Mouse (Mus musculus): ENCODE measurements at regions not wholly inside any gene's neighbourhood (a gene's known extent, or its start where the extent isn't known, plus 50 kb on each side); places are given as distances from the start of the nearest gene placed in this dataset.
A peak's percentile ranks its signal among the peaks of the same experiment; 100 is the strongest.

- no peak for TF ChIP-seq POLR2A (IDR thresholded peaks at IDR 0.05; ENCODE audit: borderline replicate concordance, extremely low read depth, insufficient read depth, insufficient read length, poor library complexity, severe bottlenecking)
- no peak for TF ChIP-seq CTCF (IDR thresholded peaks at IDR 0.05; ENCODE audit: borderline replicate concordance, extremely low read depth, insufficient read depth, insufficient read length)
Observed at GRCm38 (mm10) chr12:39831079-39831478, 206.7 kb downstream of the Arl4a start.

GRCm38 (mm10) chr12:39830530-39830929 is 207.3 kb downstream of the Arl4a start:
- DNase-seq (ENCODE audit: low read depth): peak; percentile 39
- TF ChIP-seq POLR2A (IDR thresholded peaks at IDR 0.05; ENCODE audit: borderline replicate concordance, extremely low read depth, insufficient read depth, insufficient read length, poor library complexity, severe bottlenecking) (no peak), CTCF (IDR thresholded peaks at IDR 0.05; ENCODE audit: borderline replicate concordance, extremely low read depth, insufficient read depth, insufficient read length) (no peak)

More at GRCm38 (mm10) chr12:39831079-39831478, 206.7 kb downstream of the Arl4a start:
- peak; percentile 8 for DNase-seq (ENCODE audit: low read depth)

GRCm38 (mm10) chr12:39822671-39823070 is 215.2 kb downstream of the Arl4a start:
- TF ChIP-seq POLR2A (IDR thresholded peaks at IDR 0.05; ENCODE audit: borderline replicate concordance, extremely low read depth, insufficient read depth, insufficient read length, poor library complexity, severe bottlenecking): no peak
- no peak for TF ChIP-seq CTCF (IDR thresholded peaks at IDR 0.05; ENCODE audit: borderline replicate concordance, extremely low read depth, insufficient read depth, insufficient read length)
- DNase-seq (ENCODE audit: low read depth): no peak

- DNase-seq (ENCODE audit: low read depth): peak; percentile 30
- TF ChIP-seq POLR2A (IDR thresholded peaks at IDR 0.05; ENCODE audit: borderline replicate concordance, extremely low read depth, insufficient read depth, insufficient read length, poor library complexity, severe bottlenecking): no peak
- no peak for TF ChIP-seq CTCF (IDR thresholded peaks at IDR 0.05; ENCODE audit: borderline replicate concordance, extremely low read depth, insufficient read depth, insufficient read length)
Observed at GRCm38 (mm10) chr12:39801536-39801935, 236.3 kb downstream of the Arl4a start.

- DNase-seq (ENCODE audit: low read depth): peak; percentile 43
- TF ChIP-seq POLR2A (IDR thresholded peaks at IDR 0.05; ENCODE audit: borderline replicate concordance, extremely low read depth, insufficient read depth, insufficient read length, poor library complexity, severe bottlenecking): no peak
- no peak for TF ChIP-seq CTCF (IDR thresholded peaks at IDR 0.05; ENCODE audit: borderline replicate concordance, extremely low read depth, insufficient read depth, insufficient read length)
Observed at GRCm38 (mm10) chr12:39797843-39798242, 240.0 kb downstream of the Arl4a start.

GRCm38 (mm10) chr12:39796939-39797338 is 240.9 kb downstream of the Arl4a start:
- peak; percentile 34 for DNase-seq (ENCODE audit: low read depth)
- no peak for TF ChIP-seq CTCF (IDR thresholded peaks at IDR 0.05; ENCODE audit: borderline replicate concordance, extremely low read depth, insufficient read depth, insufficient read length)
- TF ChIP-seq POLR2A (IDR thresholded peaks at IDR 0.05; ENCODE audit: borderline replicate concordance, extremely low read depth, insufficient read depth, insufficient read length, poor library complexity, severe bottlenecking): no peak

- TF ChIP-seq CTCF (IDR thresholded peaks at IDR 0.05; ENCODE audit: borderline replicate concordance, extremely low read depth, insufficient read depth, insufficient read length) (no peak), POLR2A (IDR thresholded peaks at IDR 0.05; ENCODE audit: borderline replicate concordance, extremely low read depth, insufficient read depth, insufficient read length, poor library complexity, severe bottlenecking) (no peak)
- no peak for DNase-seq (ENCODE audit: low read depth)
Observed at GRCm38 (mm10) chr12:39785026-39785425, 252.8 kb downstream of the Arl4a start.

GRCm38 (mm10) chr12:39784532-39784931 is 253.3 kb downstream of the Arl4a start:
- TF ChIP-seq CTCF (IDR thresholded peaks at IDR 0.05; ENCODE audit: borderline replicate concordance, extremely low read depth, insufficient read depth, insufficient read length) (no peak), POLR2A (IDR thresholded peaks at IDR 0.05; ENCODE audit: borderline replicate concordance, extremely low read depth, insufficient read depth, insufficient read length, poor library complexity, severe bottlenecking) (no peak)
- no peak for DNase-seq (ENCODE audit: low read depth)

- TF ChIP-seq POLR2A (IDR thresholded peaks at IDR 0.05; ENCODE audit: borderline replicate concordance, extremely low read depth, insufficient read depth, insufficient read length, poor library complexity, severe bottlenecking) (no peak), CTCF (IDR thresholded peaks at IDR 0.05; ENCODE audit: borderline replicate concordance, extremely low read depth, insufficient read depth, insufficient read length) (no peak)
- no peak for DNase-seq (ENCODE audit: low read depth)
Observed at GRCm38 (mm10) chr12:39776173-39776572, 261.7 kb downstream of the Arl4a start.

- no peak for TF ChIP-seq POLR2A (IDR thresholded peaks at IDR 0.05; ENCODE audit: borderline replicate concordance, extremely low read depth, insufficient read depth, insufficient read length, poor library complexity, severe bottlenecking)
- DNase-seq (ENCODE audit: low read depth): peak; percentile 40
Observed at GRCm38 (mm10) chr12:39766988-39767387, 270.8 kb downstream of the Arl4a start.

GRCm38 (mm10) chr12:39763529-39763928 is 274.3 kb downstream of the Arl4a start:
- no peak for DNase-seq (ENCODE audit: low read depth)
- no peak for TF ChIP-seq CTCF (IDR thresholded peaks at IDR 0.05; ENCODE audit: borderline replicate concordance, extremely low read depth, insufficient read depth, insufficient read length)
- no peak for TF ChIP-seq POLR2A (IDR thresholded peaks at IDR 0.05; ENCODE audit: borderline replicate concordance, extremely low read depth, insufficient read depth, insufficient read length, poor library complexity, severe bottlenecking)

GRCm38 (mm10) chr12:39761946-39762345 is 275.9 kb downstream of the Arl4a start:
- DNase-seq (ENCODE audit: low read depth): no peak
- TF ChIP-seq CTCF (IDR thresholded peaks at IDR 0.05; ENCODE audit: borderline replicate concordance, extremely low read depth, insufficient read depth, insufficient read length) (no peak), POLR2A (IDR thresholded peaks at IDR 0.05; ENCODE audit: borderline replicate concordance, extremely low read depth, insufficient read depth, insufficient read length, poor library complexity, severe bottlenecking) (no peak)

Measured in brain, embryonic 14.5 days (tissue).